Mouse (Mus musculus): Measurements from ENCODE around the gene Arhgap40. TPM values are rescaled to one million over a fixed set of nuclear protein-coding genes. Genes with fewer than 3 reads are reported as not detected.

Arhgap40 gene
- total RNA-seq, 2 experiments from 2014 or later = 0.14 TPM; not detected in 1

- no peak overlapping the region for H3K4me3 ChIP-seq
- TF ChIP-seq CTCF (IDR thresholded peaks at IDR 0.05) = no peak
- no peak overlapping the region for H3K27ac ChIP-seq
- DNase-seq = no peak
- intact Hi-C loops (cut with DNase I) = no loop called here
Measured at GRCm38 (mm10) chr2:158595103-158595502, 82.5 kb downstream of the Arhgap40 start.

GRCm38 (mm10) chr2:158595577-158595976 is 83.0 kb downstream of the Arhgap40 start:
- intact Hi-C loops (cut with DNase I) = no loop called here
- H3K4me3 ChIP-seq = no peak overlapping the region
- no peak overlapping the region for H3K27ac ChIP-seq
- no peak for TF ChIP-seq CTCF (IDR thresholded peaks at IDR 0.05)
- no peak for DNase-seq

- TF ChIP-seq CTCF (IDR thresholded peaks at IDR 0.05) = no peak
- no peak for DNase-seq
- Histone ChIP-seq H3K4me3 (no peak overlapping the region), H3K27ac (no peak overlapping the region)
- intact Hi-C loops (cut with DNase I) = no loop called here
Measured at GRCm38 (mm10) chr2:158596803-158597202, 84.2 kb downstream of the Arhgap40 start.

Other genes starting within 250 kb of the Arhgap40 start
- 1 to 10 TPM; 5.2 to 7.1 TPM for gene Lbp, start 206.3 kb upstream of the Arhgap40 start, total RNA-seq (2021)
- under 1 TPM in 1 of 2 experiments, not detected in 1; 0.17 TPM for gene Snhg11, start 137.2 kb upstream of the Arhgap40 start, total RNA-seq (2021)
- gene Ralgapb, start 102.9 kb upstream of the Arhgap40 start, total RNA-seq (2021) = 10 to 100 TPM; 27.9 to 38.2 TPM
- gene Adig, start 10.2 kb upstream of the Arhgap40 start, total RNA-seq (2021) = 1 to 10 TPM; 3.1 to 5.5 TPM
- gene Slc32a1, start 98.0 kb downstream of the Arhgap40 start, total RNA-seq (2021) = not detected
- gene Actr5, start 112.1 kb downstream of the Arhgap40 start, total RNA-seq (2021) = 1 to 10 TPM; 4.2 to 4.8 TPM
- 1 to 10 TPM; 3.1 to 4.1 TPM for gene Ppp1r16b, start 152.6 kb downstream of the Arhgap40 start, total RNA-seq (2021)

Data from gastrocnemius, adult 2 months (tissue).